Mouse (Mus musculus): ENCODE data around the gene Wnt7a. TPM values are rescaled to one million over a fixed set of nuclear protein-coding genes. Genes with fewer than 3 reads are reported as not detected.

The Wnt7a gene
- not detected for polyA plus RNA-seq (2014; fragmentation: Illumina TruSeq; extraction: RNeasy Lipid Tissue Mini Kit (QIAGEN cat#74804); ENCODE audit: low read depth, low replicate concordance)

GRCm38 (mm10) chr6:91410961-91411368 lies at the start of gene Wnt7a:
Wnt7a (minus strand) TSS chr6:91411363.

Other genes starting within 250 kb of the Wnt7a start
- 0.40 TPM for gene Fbln2, start 198.9 kb downstream of the Wnt7a start, polyA plus RNA-seq (2014; fragmentation: Illumina TruSeq; extraction: RNeasy Lipid Tissue Mini Kit (QIAGEN cat#74804); ENCODE audit: low read depth, low replicate concordance)
- 5.0 TPM for gene Chchd4, start 62.2 kb upstream of the Wnt7a start, polyA plus RNA-seq (2014; fragmentation: Illumina TruSeq; extraction: RNeasy Lipid Tissue Mini Kit (QIAGEN cat#74804); ENCODE audit: low read depth, low replicate concordance)
- 2.3 TPM for gene Tmem43, start 62.3 kb upstream of the Wnt7a start, polyA plus RNA-seq (2014; fragmentation: Illumina TruSeq; extraction: RNeasy Lipid Tissue Mini Kit (QIAGEN cat#74804); ENCODE audit: low read depth, low replicate concordance)
- 3.6 TPM for gene Xpc, start 104.5 kb upstream of the Wnt7a start, polyA plus RNA-seq (2014; fragmentation: Illumina TruSeq; extraction: RNeasy Lipid Tissue Mini Kit (QIAGEN cat#74804); ENCODE audit: low read depth, low replicate concordance)
- gene Lsm3, start 104.6 kb upstream of the Wnt7a start, polyA plus RNA-seq (2014; fragmentation: Illumina TruSeq; extraction: RNeasy Lipid Tissue Mini Kit (QIAGEN cat#74804); ENCODE audit: low read depth, low replicate concordance), result 13.2 TPM

Measured in liver, adult 10 weeks (tissue).